Comparison of ENCODE assay signal across 13 mouse cellular contexts in the genomic region with DNA sequence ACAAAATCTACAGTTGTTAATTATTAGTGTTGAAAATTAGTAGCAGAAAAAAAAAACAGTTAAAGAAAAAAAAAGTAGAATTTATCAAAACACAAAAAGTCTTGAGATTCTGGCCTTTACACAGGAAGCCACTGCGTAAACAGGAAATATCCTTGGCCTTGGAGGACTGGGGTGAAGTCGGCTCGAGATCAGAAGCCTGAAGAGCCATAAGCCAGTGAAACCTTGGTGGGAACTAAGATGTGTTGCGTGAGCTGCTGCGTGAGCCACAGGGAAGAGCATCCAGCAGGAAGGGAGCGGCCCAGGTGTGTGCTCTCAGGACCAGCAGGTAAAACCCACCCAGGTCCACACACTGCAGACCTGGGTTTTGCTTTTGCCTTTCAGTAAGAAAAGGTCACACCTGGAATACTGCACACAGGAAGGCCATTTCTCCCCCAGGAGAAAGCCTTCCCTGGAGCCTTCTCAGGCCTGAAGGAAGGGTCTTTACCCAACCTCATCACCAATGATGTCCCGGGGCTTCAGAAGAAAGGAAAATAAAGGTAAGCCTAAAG.
A peak's percentile ranks its signal among the peaks of the same experiment; 100 is the strongest.
DNase-seq lines count a peak whose midpoint lies in the region; ATAC-seq and TF ChIP-seq lines count a peak whose summit lies in the region.
"Had no signal": no experiment of that assay in that cellular context is flagged by ENCODE, and none has a peak within 500 bp of the region (broad histone marks: within the 10 kb centered on the region; RNA-seq: fewer than 3 reads in every experiment).

No protein-coding gene starts in this region.

- H3K27me3 ChIP-seq in hindbrain, postnatal 0 days (ENCODE audit: insufficient read depth, low read length), result no peaks in the 10 kb centered on the region
- H3K27me3 ChIP-seq in hindbrain, embryonic 11.5 days (ENCODE audit: control insufficient read depth, insufficient read depth, low read length), result no peaks in the 10 kb centered on the region
- H3K27me3 ChIP-seq in lung, embryonic 14.5 days (ENCODE audit: insufficient read depth, low read length), result no peaks in the 10 kb centered on the region
- H3K27me3 ChIP-seq: heart, embryonic 13.5 days; hindbrain, embryonic 12.5 days; liver, embryonic 15.5 days; megakaryocyte, embryonic 14.5 days had no signal

- H3K4me3 ChIP-seq in hindbrain, postnatal 0 days (ENCODE audit: low read length), result no peak overlapping the region
- H3K4me3 ChIP-seq in hindbrain, embryonic 11.5 days (ENCODE audit: low read depth, low read length), result no peak overlapping the region
- no peak overlapping the region for H3K4me3 ChIP-seq in lung, embryonic 14.5 days (ENCODE audit: low read depth, low read length)
- peak overlapping the region; percentile 36 for H3K4me3 ChIP-seq in brown adipose tissue, adult 24 weeks (ENCODE audit: insufficient read depth, low read depth, low read length)
- H3K4me3 ChIP-seq: heart, embryonic 13.5 days; hindbrain, embryonic 12.5 days; liver, embryonic 15.5 days; megakaryocyte, embryonic 14.5 days had no signal

- ATAC-seq in hindbrain, postnatal 0 days, result no peak
- ATAC-seq in hindbrain, embryonic 11.5 days (ENCODE audit: low FRiP score), result no peak
- ATAC-seq in lung, embryonic 14.5 days (ENCODE audit: insufficient read depth), result no peak

- H3K9me3 ChIP-seq in hindbrain, postnatal 0 days (ENCODE audit: low read length), result no peaks in the 10 kb centered on the region
- no peaks in the 10 kb centered on the region for H3K9me3 ChIP-seq in hindbrain, embryonic 11.5 days (ENCODE audit: control insufficient read depth, low read length)
- no peaks in the 10 kb centered on the region for H3K9me3 ChIP-seq in lung, embryonic 14.5 days (ENCODE audit: low read depth, low read length)
- H3K9me3 ChIP-seq: heart, embryonic 13.5 days; hindbrain, embryonic 12.5 days; liver, embryonic 15.5 days; megakaryocyte, embryonic 14.5 days had no signal

- no peak overlapping the region for H3K4me2 ChIP-seq in hindbrain, postnatal 0 days (ENCODE audit: low read depth, low read length)
- no peak overlapping the region for H3K4me2 ChIP-seq in hindbrain, embryonic 11.5 days (replicated peaks; ENCODE audit: low read depth, low read length)
- H3K4me2 ChIP-seq in lung, embryonic 14.5 days, result no peak overlapping the region
- H3K4me2 ChIP-seq: heart, embryonic 13.5 days; hindbrain, embryonic 12.5 days; liver, embryonic 15.5 days had no signal

- no peak for TF ChIP-seq CTCF in hindbrain, postnatal 0 days (IDR thresholded peaks at IDR 0.05; ENCODE audit: low read depth)
- no peak for TF ChIP-seq CTCF in lung, embryonic 14.5 days (IDR thresholded peaks at IDR 0.05; ENCODE audit: low read depth)

- DNase-seq in hindbrain, postnatal 0 days (ENCODE audit: low spot score), result no peak
- DNase-seq in hindbrain, embryonic 11.5 days (ENCODE audit: low spot score), result no peak
- DNase-seq in lung, embryonic 14.5 days, result peak; percentile 51
- no peak for DNase-seq in lung, adult 18-20 months
- peak; percentile 39 for DNase-seq in kidney, postnatal 10 days
- no peak for DNase-seq in frontal cortex, postnatal 14 days (ENCODE audit: low spot score in 2 of 2)
- DNase-seq: cerebellum, adult 11 months; gastrocnemius, postnatal 36 days had no signal

- no peaks in the 10 kb centered on the region for H3K4me1 ChIP-seq in hindbrain, postnatal 0 days (ENCODE audit: insufficient read depth, low read length)
- H3K4me1 ChIP-seq in hindbrain, embryonic 11.5 days (replicated peaks; ENCODE audit: control insufficient read depth, insufficient read depth, low read length), result no peaks in the 10 kb centered on the region
- H3K4me1 ChIP-seq in lung, embryonic 14.5 days (ENCODE audit: insufficient read depth), result 0 out of 2 replicates have a peak, but pooled peaks cover 4% of the 10 kb centered on the region
- H3K4me1 ChIP-seq in brown adipose tissue, adult 24 weeks (ENCODE audit: control insufficient read depth, insufficient read depth, insufficient read length, low read length), result peaks cover 15% of the 10 kb centered on the region

- H3K9ac ChIP-seq in hindbrain, postnatal 0 days (replicated peaks; ENCODE audit: low read length), result no peak overlapping the region
- no peak overlapping the region for H3K9ac ChIP-seq in hindbrain, embryonic 11.5 days (ENCODE audit: low read depth, low read length)
- H3K9ac ChIP-seq in lung, embryonic 14.5 days, result no peak overlapping the region
- H3K9ac ChIP-seq: heart, embryonic 13.5 days; hindbrain, embryonic 12.5 days; liver, embryonic 15.5 days had no signal

- H3K36me3 ChIP-seq in hindbrain, postnatal 0 days (ENCODE audit: insufficient read depth, low read length), result no peaks in the 10 kb centered on the region
- no peaks in the 10 kb centered on the region for H3K36me3 ChIP-seq in hindbrain, embryonic 11.5 days (ENCODE audit: control insufficient read depth, insufficient read depth, low read length)
- no peaks in the 10 kb centered on the region for H3K36me3 ChIP-seq in lung, embryonic 14.5 days (ENCODE audit: insufficient read depth)
- H3K36me3 ChIP-seq: heart, embryonic 13.5 days; hindbrain, embryonic 12.5 days; liver, embryonic 15.5 days had no signal

- 86% methylated on average over 7 of the region's 7 CpGs for WGBS in hindbrain, postnatal 0 days
- 92% methylated on average over 7 of the region's 7 CpGs for WGBS in hindbrain, embryonic 11.5 days
- WGBS in lung, embryonic 14.5 days, result 57% methylated on average over 7 of the region's 7 CpGs

- peak overlapping the region; percentile 41; the same call in 1 of the 2 replicates for H3K27ac ChIP-seq in hindbrain, postnatal 0 days
- H3K27ac ChIP-seq in hindbrain, embryonic 11.5 days (ENCODE audit: low read depth, low read length), result no peak overlapping the region
- no peak overlapping the region for H3K27ac ChIP-seq in lung, embryonic 14.5 days (ENCODE audit: low read depth)
- H3K27ac ChIP-seq in brown adipose tissue, adult 24 weeks (replicated peaks; ENCODE audit: low read depth, low read length), result peak overlapping the region; percentile 71
- H3K27ac ChIP-seq: heart, embryonic 13.5 days; hindbrain, embryonic 12.5 days; liver, embryonic 15.5 days had no signal

Comparison
In these comparisons a context has a peak if more than half of its experiments do, and no peak if none do; other contexts are left out.
1. DNase-seq: peak in lung, embryonic 14.5 days (single experiment) and kidney, postnatal 10 days (single experiment); none in hindbrain, postnatal 0 days (single experiment), hindbrain, embryonic 11.5 days (single experiment), lung, adult 18-20 months (0 of 2) and frontal cortex, postnatal 14 days (0 of 2).
2. H3K27ac ChIP-seq: peak in hindbrain, postnatal 0 days (single experiment) and brown adipose tissue, adult 24 weeks (single experiment); none in hindbrain, embryonic 11.5 days (single experiment) and lung, embryonic 14.5 days (single experiment).